Mouse (Mus musculus) adrenal gland, postnatal 10 days (tissue): ENCODE measurements around the gene Saa1. TPM values are rescaled to one million over a fixed set of nuclear protein-coding genes. Genes with fewer than 3 reads are reported as not detected.
"Not testable (repeated sequence)": the region's sequence is repeated elsewhere in the genome, so short reads cannot be mapped to it uniquely, and the experiment has no call there.

Source experiments
- DNase-seq: peaks from one replicate; pipeline ENCODE4 v3.0.0; 2021; ENCODE audit warnings: mixed read lengths
- long read RNA-seq, 2 experiments: library from polyadenylated mRNA; stranded (forward); transcript quantifications; one replicate each; pipeline ENCODE4 v2.0.0; 2021
- total RNA-seq, 2 experiments: library from RNA; stranded (reverse); gene quantifications; 2 replicates each; pipeline ENCODE4 v1.2.3; 2021

The Saa1 gene
- under 1 TPM in 1 of 2 experiments, not detected in 1; 0.63 TPM for total RNA-seq
- long read RNA-seq, experiment 1, partial matches to known transcripts: 0 of 1 reads
- long read RNA-seq, experiment 1, other reads (novel, unspliced or antisense): 0 of 1 reads
- long read RNA-seq, experiment 2: 0 reads

- DNase-seq: not testable (repeated sequence)
Observed at GRCm38 (mm10) chr7:46742880-46743279, at the start of gene Saa1. TSS of gene Saa1 (minus strand) at chr7:46742980.

DNA sequence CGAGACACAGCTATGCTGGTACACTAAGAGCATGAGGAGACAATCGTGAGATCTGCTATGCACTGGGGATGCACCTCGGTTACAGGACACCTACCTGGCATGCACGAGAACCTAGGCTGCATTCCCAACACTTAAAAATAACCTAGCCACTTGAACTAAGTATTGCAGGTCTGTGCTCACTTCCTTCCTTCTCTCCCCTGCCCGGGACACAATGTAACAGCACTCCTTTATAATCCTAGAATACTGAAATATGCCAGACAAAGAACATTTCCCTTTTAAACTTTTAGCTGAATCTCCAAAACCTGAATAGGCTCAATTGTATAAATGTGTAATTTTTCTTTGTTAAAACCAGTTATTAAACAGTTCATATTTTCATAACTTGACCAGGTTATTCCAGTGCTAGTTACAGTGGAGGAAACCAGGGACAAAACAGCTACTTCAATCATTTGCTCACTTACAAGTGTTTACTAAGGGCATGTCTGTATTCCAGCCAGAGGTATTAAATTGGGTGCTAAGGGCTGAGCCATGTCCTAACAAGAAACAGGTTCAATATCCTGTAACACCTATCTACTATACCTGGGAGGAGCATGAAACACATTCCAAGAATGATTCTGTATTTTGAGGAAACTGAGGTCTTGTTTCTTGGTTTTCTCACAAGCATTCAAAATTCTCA lies 46.5 kb upstream of the Saa1 start:
- no peak for DNase-seq

DNA sequence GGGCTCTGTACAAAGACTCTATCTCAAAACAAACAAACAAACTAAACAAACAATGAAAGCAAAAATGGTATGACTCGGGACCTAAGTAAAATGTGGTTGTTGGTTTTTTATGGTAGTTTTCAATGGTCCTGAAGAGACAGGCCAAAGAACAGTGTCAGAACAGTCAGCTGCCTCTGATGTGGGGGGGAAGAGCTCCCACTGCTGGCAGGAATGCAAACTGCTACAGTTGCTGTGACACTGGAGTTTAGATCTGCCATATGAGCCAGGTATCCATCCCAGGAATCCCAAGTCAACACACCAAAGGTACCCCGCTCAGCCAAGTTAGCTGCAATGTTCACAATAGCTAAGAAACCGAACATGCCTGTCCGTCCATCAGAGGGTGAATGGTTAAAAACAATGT lies 27.9 kb upstream of the Saa1 start:
- peak; percentile 69 for DNase-seq

DNA sequence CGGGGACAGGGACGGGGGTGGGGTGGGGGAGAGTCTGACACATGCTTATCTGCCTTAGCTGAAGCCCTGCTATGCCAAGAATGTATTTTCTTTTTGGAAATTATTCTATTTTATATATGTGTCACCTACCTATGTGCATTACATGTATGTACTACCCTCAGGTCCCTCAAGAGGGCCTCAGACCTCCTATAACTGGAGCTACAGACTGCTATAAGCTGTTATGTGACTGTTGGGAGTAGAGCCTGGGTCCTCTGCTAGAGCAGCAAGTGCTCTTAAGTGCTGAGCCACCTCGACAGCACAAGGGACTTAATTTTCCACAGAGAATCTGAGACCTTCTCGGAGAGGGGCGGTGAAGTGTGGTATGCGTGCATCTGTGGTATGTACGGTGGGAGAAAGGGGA lies 25.7 kb upstream of the Saa1 start:
- no peak for DNase-seq

GRCm38 (mm10) chr7:46767371-46767770 lies 24.6 kb upstream of the Saa1 start:
- DNase-seq: no peak

DNA sequence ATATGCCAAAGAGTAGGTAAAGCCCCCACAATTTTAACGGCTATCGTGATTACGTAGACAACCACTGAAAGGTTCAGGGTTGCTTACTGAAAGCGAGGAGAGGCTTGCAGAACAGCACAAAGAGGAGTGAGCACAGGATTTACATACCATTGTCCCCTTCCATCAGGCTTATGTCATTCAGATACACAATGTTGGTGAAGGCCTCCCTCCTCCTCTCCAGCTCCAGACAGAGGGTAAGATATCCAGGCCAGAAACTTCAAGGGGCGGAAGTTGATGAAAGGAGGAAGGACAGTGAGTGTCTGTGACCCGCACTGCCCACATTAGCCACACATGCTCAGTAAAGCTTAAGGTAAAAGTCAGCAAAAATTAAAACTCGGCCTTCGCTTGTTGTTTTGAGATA lies 21.9 kb upstream of the Saa1 start:
- no peak for DNase-seq

GRCm38 (mm10) chr7:46762601-46763000 lies 19.8 kb upstream of the Saa1 start:
- no peak for DNase-seq

DNA sequence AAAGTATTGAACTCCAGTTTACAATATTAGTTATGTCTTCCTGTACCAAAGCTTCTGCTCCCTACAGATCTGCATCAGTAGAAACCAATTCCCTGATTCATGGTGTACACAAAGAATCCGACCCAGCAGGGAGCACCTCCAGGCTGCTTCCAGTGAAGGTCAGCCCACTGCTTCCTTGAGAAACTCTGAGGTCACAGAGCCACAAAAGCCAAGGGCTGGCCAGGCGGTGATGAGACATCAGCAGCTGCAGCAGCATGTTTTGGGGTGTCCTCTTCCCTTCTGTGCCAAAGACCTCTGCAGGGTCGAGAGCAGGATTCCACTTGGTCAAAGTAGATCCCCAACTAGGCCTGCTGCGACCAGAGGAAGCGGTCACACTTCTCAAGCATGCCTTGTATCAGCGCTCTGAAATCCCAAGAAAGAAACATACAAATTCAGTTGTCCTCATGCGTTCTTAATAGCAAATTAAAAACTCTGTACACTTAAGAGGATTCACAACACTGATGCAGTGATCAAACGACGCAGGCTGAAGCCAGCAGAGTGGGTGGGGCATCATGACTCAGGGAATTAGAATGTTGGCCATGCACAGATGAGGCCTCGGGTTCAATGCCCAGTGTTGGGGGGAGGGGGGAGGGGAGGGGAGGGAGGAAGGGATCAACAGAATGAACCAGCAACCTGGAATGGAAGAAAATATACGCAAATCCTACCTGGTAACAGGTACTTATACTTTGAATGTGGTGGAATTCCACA lies 18.4 kb upstream of the Saa1 start:
- peak; percentile 5 for DNase-seq

DNA sequence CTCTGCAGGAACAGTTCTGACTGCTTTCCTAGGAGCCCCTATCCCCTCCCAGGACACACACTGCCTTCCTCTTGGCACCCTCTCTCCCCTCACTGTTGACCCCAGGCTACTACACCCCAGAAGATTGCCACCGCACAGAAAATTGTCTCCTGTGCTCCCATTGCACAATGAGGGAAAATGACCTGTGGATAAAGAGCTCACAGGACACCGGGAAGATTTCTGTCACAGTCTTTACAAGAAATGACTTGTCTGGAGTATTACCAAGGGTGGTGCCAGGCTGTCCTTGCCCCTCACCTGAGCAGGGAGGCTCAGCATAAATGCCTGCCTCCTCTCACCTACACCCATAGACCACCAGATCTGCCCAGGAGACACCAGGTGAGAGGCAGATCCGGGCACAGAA lies 8.7 kb upstream of the Saa1 start, which contains the start of gene Saa2:
Saa2 (plus strand) TSS at position 301 of the 400 bp plus-strand sequence.
- DNase-seq: no peak

- DNase-seq: peak; percentile 27
Observed at GRCm38 (mm10) chr7:46748459-46748858, 5.7 kb upstream of the Saa1 start.

DNA sequence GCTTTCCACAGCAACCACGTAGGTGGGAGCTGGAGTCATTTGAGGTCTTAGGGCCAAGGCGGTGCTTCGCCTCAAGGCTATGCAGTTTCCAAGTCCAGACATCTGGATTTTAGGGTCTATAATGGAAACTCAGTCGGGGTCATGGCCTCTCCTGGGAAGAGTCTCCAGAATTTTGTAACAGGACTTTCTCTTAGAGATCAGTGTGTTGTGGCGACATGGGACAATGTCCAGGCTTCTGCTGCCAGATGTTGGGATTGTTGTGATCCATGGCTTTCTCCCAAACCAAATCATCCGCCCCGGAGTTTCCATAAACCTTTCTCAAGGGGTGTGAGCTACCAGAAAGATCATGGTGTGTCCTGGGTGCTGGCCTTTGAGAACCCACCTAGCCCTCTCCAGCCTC lies 3.6 kb upstream of the Saa1 start:
- DNase-seq: peak; percentile 12

DNA sequence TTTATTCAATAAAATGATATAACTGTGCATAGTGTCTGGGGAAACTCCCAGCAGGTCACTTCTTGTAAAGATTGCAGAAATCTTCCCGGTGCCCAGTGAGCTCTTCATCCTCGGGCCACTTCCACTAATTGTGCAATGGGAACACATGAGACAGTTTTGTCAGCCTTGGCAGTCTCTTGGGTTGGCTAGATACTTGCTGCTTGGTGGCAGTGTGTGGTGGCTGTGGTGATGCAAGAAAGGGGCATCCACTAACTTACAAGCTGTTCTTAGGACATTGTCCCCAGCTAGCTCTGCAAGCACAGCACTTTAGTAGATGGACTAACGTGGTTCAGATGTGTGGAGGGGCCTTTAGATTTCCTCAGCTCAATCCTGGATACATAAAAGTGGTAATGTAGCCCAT lies 3.0 kb upstream of the Saa1 start:
- DNase-seq: peak; percentile 57

DNA sequence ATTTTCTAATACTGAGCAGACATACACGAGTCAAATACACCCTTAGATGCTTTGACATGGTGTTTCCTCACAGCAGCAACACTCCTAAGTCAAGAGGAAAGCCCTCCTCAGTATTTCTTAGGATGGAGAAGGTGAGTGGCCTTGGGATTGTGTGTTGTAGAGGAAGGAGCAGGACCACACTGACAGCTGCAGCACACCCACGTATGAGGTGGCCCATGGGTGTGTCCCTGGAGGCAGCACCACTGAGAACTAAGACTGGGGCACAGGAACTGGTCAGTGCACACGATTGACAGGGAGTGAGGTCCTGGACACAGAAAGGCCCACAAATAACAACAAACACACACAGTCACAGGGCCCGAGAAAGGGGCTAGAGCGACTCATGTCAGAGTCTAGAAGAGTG lies 2.7 kb downstream of the Saa1 start:
- DNase-seq: not testable (repeated sequence)

DNA sequence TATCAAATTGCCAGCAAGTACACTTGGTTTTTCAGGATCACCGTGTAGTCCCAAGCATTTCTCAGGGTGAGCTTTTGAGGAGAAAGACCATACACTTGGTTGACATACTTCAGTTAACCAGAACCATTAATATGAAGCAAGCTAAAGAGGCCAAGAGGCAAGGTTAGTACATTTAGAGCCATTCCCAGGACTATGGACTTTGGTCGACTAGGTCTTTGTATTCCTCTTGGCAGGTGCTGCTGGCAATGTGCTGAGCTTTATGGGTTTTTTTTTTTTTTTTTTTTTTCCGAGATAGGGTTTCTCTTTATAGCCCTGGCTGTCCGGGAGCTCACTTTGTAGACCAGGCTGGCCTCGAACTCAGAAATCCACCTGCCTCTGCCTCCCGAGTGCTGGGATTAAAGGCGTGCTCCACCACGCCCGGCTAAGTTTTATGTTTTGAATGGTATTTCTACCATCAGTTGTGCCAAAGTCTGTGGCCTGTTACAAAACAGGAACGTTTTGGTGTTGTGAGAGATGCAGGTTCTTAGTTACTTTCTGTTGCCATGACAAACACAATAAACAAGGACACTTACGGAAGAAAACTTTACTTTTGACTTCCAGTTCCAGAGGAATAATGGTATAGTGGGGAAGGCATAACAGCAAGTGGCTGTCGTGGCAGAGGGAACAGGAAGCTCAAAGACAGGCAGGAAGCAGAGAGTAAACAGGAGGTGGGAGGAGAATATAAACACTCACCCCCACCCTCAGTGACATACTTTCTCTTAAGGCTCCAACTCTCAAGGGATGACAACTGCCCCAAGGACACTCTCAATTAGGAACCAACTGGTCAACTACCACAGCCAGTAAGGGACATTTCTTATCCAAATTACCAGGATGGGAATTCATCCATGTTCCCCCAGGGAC lies 4.0 kb downstream of the Saa1 start:
- DNase-seq: no peak

DNA sequence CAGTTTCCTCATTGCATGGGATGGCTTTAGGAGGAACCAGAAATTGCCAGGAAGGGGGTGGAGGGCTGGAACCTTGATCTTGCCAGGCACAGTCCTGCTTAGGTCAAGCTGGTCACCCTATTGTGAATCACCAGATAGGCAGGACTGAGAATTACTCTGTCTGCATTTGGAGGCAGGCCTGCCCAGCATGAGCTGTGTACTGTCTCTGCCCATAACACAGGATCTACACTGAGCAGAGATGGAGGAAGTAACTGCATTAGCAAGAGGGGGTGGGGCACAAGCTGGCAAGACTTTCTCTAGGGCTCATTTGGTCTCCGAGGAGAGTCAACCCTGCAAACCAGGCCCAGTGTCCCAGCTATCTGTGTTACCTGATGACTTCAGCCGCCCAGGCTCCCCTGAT lies 7.8 kb downstream of the Saa1 start:
- no peak for DNase-seq

DNA sequence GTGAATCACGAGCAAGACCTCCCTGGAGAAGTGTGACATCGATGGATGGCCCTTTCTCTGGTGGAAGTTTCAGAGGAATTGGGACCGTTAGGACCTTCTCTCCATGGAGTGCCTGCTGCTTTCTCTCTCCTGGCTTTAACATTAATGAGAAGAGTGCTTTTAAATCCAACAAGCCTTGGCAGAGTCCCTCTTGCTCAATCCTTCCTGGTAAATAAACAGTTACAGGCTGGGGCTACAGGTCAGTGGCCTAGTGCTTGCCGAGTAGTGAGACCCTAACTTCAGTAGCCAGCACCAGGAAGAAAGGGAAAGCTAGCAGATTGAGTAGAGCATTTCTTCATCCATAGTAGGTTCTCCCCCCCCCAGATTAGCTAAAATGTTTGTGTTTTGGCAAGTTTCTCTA lies 10.3 kb downstream of the Saa1 start, which contains the start of gene Saa4:
Saa4 (minus strand) TSS at position 146 of the 400 bp plus-strand sequence.
- DNase-seq: no peak

GRCm38 (mm10) chr7:46727584-46727983 lies 15.2 kb downstream of the Saa1 start:
- DNase-seq: no peak

DNA sequence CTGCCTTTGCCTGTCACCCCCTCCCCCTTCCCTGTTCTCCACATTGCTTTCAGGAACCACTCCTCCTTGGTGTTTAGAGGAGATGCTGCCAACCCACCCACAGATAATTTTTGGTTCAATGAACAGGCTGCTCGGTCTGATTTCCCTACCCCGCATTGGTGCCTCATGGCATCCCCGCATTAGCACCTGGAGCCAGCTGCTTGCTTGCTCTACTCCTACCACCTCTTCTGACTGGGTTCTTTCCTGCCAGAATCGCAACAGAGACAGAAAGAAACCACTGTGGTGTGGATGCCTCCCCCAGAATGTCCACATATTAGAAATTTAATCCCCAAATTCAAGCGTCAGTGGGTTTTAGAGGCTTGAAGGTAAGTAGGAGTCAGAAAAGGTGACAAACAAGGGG lies 18.4 kb downstream of the Saa1 start:
- no peak for DNase-seq

DNA sequence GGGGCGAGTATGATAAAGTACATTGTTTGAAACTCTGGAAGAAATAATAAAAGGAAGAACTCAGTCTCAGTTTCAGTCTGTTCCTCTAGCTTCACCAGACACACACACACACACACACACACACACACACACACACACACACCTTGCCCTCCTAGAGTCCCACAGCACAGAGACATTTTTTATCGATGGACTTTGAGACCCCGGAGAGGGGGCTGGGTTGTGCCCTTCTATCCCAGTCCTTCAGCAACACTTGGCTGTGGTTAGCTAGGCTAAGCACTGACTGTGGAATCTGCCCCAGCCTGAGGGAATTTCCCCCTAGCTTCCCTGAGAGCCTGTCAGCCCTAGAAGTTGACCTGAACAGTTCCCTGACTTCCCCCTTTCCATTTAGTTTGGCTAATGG lies 18.9 kb downstream of the Saa1 start:
- DNase-seq: no peak

DNA sequence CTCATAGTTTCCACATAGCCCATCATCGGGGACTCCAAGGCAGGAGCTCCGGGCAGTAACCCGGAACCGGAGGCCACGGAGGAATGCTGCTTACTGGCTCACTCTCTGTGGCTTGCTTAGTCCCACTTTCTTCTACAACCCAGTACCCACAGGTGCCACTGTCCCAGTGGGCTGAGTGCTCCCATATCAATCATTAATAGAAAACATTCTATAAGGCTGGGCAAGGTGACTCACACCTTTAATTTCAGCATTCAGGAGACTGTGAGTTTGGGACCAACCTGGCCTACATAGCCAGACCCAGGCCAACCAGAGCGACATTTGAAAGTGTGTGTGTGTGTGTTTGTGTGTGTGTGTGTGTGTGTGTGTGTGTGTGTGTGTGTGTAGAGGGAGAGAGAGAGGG lies 19.4 kb downstream of the Saa1 start:
- no peak for DNase-seq

DNA sequence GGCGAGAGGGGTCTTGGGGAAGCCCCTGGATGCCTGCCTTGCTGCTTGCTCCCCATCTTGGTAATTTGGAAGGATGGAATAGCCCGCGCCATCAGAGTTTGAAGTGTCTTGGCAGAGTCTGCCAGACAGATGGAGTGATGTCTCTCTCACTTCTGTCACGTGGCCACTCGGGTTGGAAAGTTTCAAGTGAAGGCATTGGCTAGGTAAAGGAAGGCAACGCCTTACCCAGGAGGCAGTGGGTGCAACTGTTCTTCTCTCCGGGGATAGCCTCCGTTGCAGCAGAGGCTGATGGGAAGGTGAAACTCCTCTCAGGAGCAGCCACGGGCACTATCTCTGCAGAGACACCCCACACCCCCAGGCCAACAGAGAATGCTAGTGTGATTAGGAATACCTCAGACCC lies 22.3 kb downstream of the Saa1 start:
- DNase-seq: no peak

- DNase-seq: peak; percentile 64
Observed at GRCm38 (mm10) chr7:46719526-46719925, 23.3 kb downstream of the Saa1 start.
